Mouse (Mus musculus) erythroblast, embryonic 14.5 days (primary cell): ENCODE results near the gene Syn3. TPM values are rescaled to one million over a fixed set of nuclear protein-coding genes. Genes with fewer than 3 reads are reported as not detected.

ENCODE experiments used
- H3K27me3 ChIP-seq: 2 replicates; pipeline ENCODE4 v1.6.1; 2012; ENCODE audit warnings: inconsistent platforms; ENCODE audit not compliant: control insufficient read depth
- H3K36me3 ChIP-seq: 2 replicates; pipeline ENCODE4 v1.6.1; 2012; ENCODE audit warnings: mild to moderate bottlenecking, inconsistent platforms; ENCODE audit not compliant: control insufficient read depth
- H3K4me1 ChIP-seq: 2 replicates; pipeline ENCODE4 v1.6.1; 2012; ENCODE audit warnings: inconsistent platforms; ENCODE audit not compliant: control insufficient read depth
- H3K4me3 ChIP-seq: replicated peaks from 2 replicates; pipeline ENCODE3; 2012; ENCODE audit warnings: moderate library complexity, mild to moderate bottlenecking, inconsistent platforms
- H3K9me3 ChIP-seq: 2 replicates; pipeline ENCODE4 v1.6.1; 2012; ENCODE audit warnings: low read length, inconsistent platforms, mixed read lengths; ENCODE audit not compliant: control insufficient read depth
- GATA1 ChIP-seq: IDR thresholded peaks from 2 replicates; pipeline ENCODE4 v1.6.1; 2012; ENCODE audit warnings: low read length, inconsistent platforms, mixed read lengths
- TAL1 ChIP-seq: IDR thresholded peaks from 3 replicates; pipeline ENCODE4 v1.6.1; 2012; ENCODE audit warnings: low read length, inconsistent platforms, mixed read lengths
- polyA plus RNA-seq: library from polyadenylated mRNA; stranded (reverse); fragments of >175 nt; gene quantifications from 2 replicates; pipeline ENCODE4 v1.2.3, GENCODE M21; 2012

Syn3 gene
- polyA plus RNA-seq, 1 experiment, result not detected

DNA sequence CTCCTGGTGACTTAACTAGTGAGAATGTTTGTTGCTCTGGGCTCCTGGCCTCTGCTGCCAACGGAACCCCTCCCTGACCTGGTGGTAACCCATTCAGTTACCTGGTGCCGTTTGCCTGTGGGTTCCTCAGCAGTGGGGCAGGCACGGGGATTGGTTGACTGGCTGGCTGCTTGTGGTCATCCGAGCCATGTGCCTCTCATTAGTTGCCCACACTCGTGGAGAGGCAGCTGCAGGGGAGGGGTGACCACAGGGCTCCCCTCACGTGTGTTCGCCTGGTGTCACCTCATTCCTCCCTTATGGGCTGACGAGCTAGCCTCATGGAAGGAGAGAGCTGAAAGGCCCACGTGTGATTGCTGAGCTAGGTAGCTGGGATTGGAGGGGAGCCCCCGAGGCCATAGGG, 430.8 kb downstream of the Syn3 start:
- no peaks in the 10 kb centered on the region for H3K4me1 ChIP-seq
- H3K27me3 ChIP-seq, result peaks cover 1% of the 10 kb centered on the region; the same call in 1 of the 2 replicates
- H3K4me3 ChIP-seq, result no peak overlapping the region
- H3K36me3 ChIP-seq, result no peaks in the 10 kb centered on the region
- H3K9me3 ChIP-seq, result no peaks in the 10 kb centered on the region
- TF ChIP-seq TAL1, result no peak
- TF ChIP-seq GATA1, result no peak

DNA sequence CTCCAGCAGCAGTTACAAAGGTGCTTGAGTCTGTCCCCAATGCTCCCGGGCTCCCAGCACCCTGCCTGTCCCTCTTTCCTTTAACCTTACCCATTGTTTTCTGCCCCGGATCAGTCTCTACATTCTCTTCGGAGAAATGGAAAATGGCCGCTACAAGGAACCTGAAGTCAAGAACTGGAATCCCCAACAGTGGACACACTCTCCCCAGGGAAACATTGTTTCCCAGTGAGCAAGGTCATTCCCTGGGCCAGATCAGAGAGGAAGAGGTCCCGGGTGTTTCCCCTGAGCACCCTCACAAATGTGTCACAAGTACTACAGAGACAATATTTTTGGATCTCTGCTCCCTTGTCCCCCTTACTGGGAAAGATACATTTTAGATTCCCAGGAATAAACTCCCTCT, 432.0 kb downstream of the Syn3 start:
- TF ChIP-seq GATA1 (no peak), TAL1 (no peak)
- Histone ChIP-seq H3K36me3 (no peaks in the 10 kb centered on the region), H3K27me3 (peaks cover 6% of the 10 kb centered on the region), H3K4me3 (no peak overlapping the region), H3K9me3 (no peaks in the 10 kb centered on the region), H3K4me1 (no peaks in the 10 kb centered on the region)

- H3K4me1 ChIP-seq, result no peaks in the 10 kb centered on the region
- TF ChIP-seq GATA1, result no peak
- TF ChIP-seq TAL1, result no peak
- H3K36me3 ChIP-seq, result no peaks in the 10 kb centered on the region
- H3K4me3 ChIP-seq, result no peak overlapping the region
- H3K27me3 ChIP-seq, result peaks cover 6% of the 10 kb centered on the region
- no peaks in the 10 kb centered on the region for H3K9me3 ChIP-seq
These were observed 433.0 kb downstream of the Syn3 start for GRCm38 (mm10) chr10:86065661-86066060.

DNA sequence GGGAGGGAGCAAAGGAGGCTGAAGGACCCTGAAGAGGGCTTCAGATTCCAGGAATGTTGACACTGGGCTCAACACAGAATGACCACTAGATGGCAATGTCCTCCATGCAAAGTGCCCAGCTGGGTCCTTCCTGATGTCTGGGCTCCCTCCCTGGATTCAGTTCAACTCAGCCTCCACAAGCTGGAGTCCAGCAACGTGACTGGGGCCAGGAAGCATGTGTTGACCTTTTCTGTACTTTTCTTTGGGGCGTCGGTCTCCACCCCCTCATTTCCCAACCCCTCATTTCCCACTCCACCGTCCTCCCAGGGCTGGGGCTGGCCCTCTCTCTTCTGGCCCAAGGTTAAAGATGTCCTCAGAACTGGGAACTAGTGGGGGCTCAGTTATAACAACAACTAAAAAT, 433.8 kb downstream of the Syn3 start:
- Histone ChIP-seq H3K4me1 (no peaks in the 10 kb centered on the region), H3K4me3 (no peak overlapping the region), H3K9me3 (no peaks in the 10 kb centered on the region), H3K36me3 (no peaks in the 10 kb centered on the region), H3K27me3 (peaks cover 6% of the 10 kb centered on the region)
- TF ChIP-seq GATA1, result no peak
- no peak for TF ChIP-seq TAL1

GRCm38 (mm10) chr10:86063018-86063384, 435.7 kb downstream of the Syn3 start:
- peaks cover 6% of the 10 kb centered on the region for H3K27me3 ChIP-seq
- no peaks in the 10 kb centered on the region for H3K4me1 ChIP-seq
- no peaks in the 10 kb centered on the region for H3K36me3 ChIP-seq
- no peak for TF ChIP-seq GATA1
- TF ChIP-seq TAL1, result no peak
- no peaks in the 10 kb centered on the region for H3K9me3 ChIP-seq
- no peak overlapping the region for H3K4me3 ChIP-seq

GRCm38 (mm10) chr10:86062261-86063017, 436.3 kb downstream of the Syn3 start:
- Histone ChIP-seq H3K4me3 (no peak overlapping the region), H3K4me1 (no peaks in the 10 kb centered on the region), H3K27me3 (peaks cover 6% of the 10 kb centered on the region), H3K36me3 (no peaks in the 10 kb centered on the region), H3K9me3 (no peaks in the 10 kb centered on the region)
- TF ChIP-seq GATA1 (no peak), TAL1 (no peak)

- Histone ChIP-seq H3K4me3 (no peak overlapping the region), H3K4me1 (no peaks in the 10 kb centered on the region), H3K9me3 (peaks cover 5% of the 10 kb centered on the region), H3K27me3 (peaks cover 6% of the 10 kb centered on the region), H3K36me3 (peaks cover 11% of the 10 kb centered on the region)
- TF ChIP-seq GATA1 (no peak), TAL1 (no peak)
These were observed 438.4 kb downstream of the Syn3 start for GRCm38 (mm10) chr10:86060267-86060666.

GRCm38 (mm10) chr10:86057712-86058111, 441.0 kb downstream of the Syn3 start:
- TF ChIP-seq GATA1, result no peak
- no peak for TF ChIP-seq TAL1
- H3K4me1 ChIP-seq, result peaks cover 8% of the 10 kb centered on the region
- H3K9me3 ChIP-seq, result peaks cover 5% of the 10 kb centered on the region
- no peak overlapping the region for H3K4me3 ChIP-seq
- H3K27me3 ChIP-seq, result peaks cover 3% of the 10 kb centered on the region; the same call in 1 of the 2 replicates
- H3K36me3 ChIP-seq, result peaks cover 37% of the 10 kb centered on the region

DNA sequence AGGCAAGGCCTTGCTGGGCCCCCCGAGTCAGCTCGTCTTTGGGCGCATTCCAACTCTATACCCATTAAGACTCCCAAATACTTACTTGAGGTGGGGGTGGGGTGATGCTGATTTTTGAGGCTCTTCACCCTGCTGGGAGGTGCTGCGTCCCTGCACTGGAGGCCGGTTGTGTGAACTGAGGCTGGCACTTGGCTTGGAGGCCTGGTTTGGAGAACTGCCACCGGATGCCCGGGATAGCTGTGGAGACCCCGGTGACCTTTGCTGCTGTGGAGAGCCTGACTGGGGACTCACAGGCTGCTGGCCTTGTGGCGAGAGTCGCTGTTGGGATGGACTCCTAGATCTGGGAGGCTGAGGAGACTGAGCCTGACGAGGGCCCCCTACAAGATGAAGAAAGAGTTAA, 441.4 kb downstream of the Syn3 start:
- peaks cover 5% of the 10 kb centered on the region for H3K9me3 ChIP-seq
- H3K27me3 ChIP-seq, result peaks cover 2% of the 10 kb centered on the region; the same call in 1 of the 2 replicates
- TF ChIP-seq GATA1 (no peak), TAL1 (no peak)
- peaks cover 12% of the 10 kb centered on the region for H3K4me1 ChIP-seq
- H3K4me3 ChIP-seq, result no peak overlapping the region
- peaks cover 41% of the 10 kb centered on the region for H3K36me3 ChIP-seq
